Mouse (Mus musculus) small intestine, adult 2 months (tissue): Measurements from ENCODE around the gene Rbm34. TPM values are rescaled to one million over a fixed set of nuclear protein-coding genes. Genes with fewer than 3 reads are reported as not detected.

ENCODE experiments used
- H3K27ac ChIP-seq: fragments of 200-500 bp; 2 replicates; pipeline ENCODE4 v1.5.1; 2012; ENCODE audit warnings: low read depth, low read length, control low read depth, inconsistent platforms; ENCODE audit not compliant: insufficient read depth
- H3K27me3 ChIP-seq: fragments of 200-500 bp; 2 replicates; pipeline ENCODE4 v1.6.1; 2012; ENCODE audit warnings: mild to moderate bottlenecking, moderate library complexity, low read length, inconsistent platforms; ENCODE audit not compliant: control insufficient read depth, insufficient read depth
- H3K36me3 ChIP-seq: fragments of 200-500 bp; 2 replicates; pipeline ENCODE4 v1.6.1; 2012; ENCODE audit warnings: mild to moderate bottlenecking, low read length, control low read depth, inconsistent platforms; ENCODE audit not compliant: control insufficient read depth, insufficient read depth
- H3K4me1 ChIP-seq: fragments of 200-500 bp; 2 replicates; pipeline ENCODE4 v1.6.1; 2012; ENCODE audit warnings: low read length, inconsistent platforms, mixed read lengths; ENCODE audit not compliant: control insufficient read depth, insufficient read depth, insufficient read length
- H3K4me3 ChIP-seq: fragments of 200-500 bp; 2 replicates; pipeline ENCODE4 v1.5.1; 2012; ENCODE audit warnings: low read depth, mild to moderate bottlenecking, control low read depth, inconsistent platforms, low read length, moderate library complexity
- CTCF ChIP-seq: fragments of 200-500 bp; IDR thresholded peaks from 2 replicates; pipeline ENCODE4 v1.5.1; 2012; ENCODE audit warnings: low read depth, mild to moderate bottlenecking, control low read depth, inconsistent platforms, low read length, moderate library complexity, mixed read lengths; ENCODE audit not compliant: insufficient replicate concordance, insufficient read length; ENCODE audit errors: extremely low read depth
- POLR2A ChIP-seq: fragments of 200-500 bp; IDR thresholded peaks from 2 replicates; pipeline ENCODE4 v1.6.1; 2012; ENCODE audit warnings: low read depth, mild to moderate bottlenecking, control low read depth, inconsistent platforms, low read length, moderate library complexity
- WGBS: fragments of 180-500 bp; shearing (Covaris S2); methylation state at CpG from one replicate; pipeline ENCODE4 v1.1.7; 2018; 5-methylcytosine and 5-hydroxymethylcytosine counted together
- polyA plus RNA-seq: library from polyadenylated mRNA; depleted of rRNA; stranded (reverse); fragments of >200 nt; gene quantifications from 2 replicates; pipeline ENCODE4 v1.2.3, GENCODE M21; 2012; rRNA removed

Gene Rbm34
- polyA plus RNA-seq, 1 experiment = 2.6 TPM

DNA sequence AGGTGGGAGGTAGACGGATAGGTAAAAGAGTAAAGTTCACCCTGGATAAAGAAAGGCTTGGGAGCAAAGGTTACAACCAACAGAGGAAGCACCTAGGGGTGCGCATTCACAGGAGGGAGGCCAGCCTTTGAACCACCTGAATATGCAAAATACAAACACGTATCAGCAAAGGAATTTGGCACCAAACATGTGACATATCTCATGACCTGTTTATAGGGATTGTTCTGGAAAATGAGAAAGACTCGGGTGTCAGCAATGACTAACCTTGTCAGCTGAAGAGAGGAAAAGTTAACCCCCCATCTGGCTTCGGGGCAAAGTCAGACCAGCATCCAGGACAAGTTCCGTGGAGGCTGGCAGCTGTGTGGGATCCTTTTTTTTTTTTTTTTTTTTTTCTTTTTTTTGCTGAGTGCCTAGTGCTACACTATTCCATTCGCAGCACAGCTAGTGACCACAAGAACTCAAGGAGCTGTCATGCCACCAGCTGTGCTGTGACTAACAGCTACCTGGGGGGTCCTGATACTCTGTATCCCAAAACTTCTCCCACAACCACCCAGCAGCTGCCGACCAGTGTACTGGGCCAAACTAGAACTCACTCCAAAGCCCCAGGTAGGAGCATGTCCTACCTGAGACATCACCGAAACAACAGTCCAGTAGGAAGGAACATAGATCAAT, 67.5 kb downstream of the Rbm34 start:
- peak overlapping the region; percentile 91 for H3K27ac ChIP-seq
- no peak for TF ChIP-seq CTCF
- no peak for TF ChIP-seq POLR2A
- no peaks in the 10 kb centered on the region for H3K27me3 ChIP-seq
- H3K4me1 ChIP-seq = peaks cover 37% of the 10 kb centered on the region
- H3K4me3 ChIP-seq = no peak overlapping the region
- H3K36me3 ChIP-seq = no peaks in the 10 kb centered on the region
- 23% methylated on average over 9 of the region's 9 CpGs for WGBS

DNA sequence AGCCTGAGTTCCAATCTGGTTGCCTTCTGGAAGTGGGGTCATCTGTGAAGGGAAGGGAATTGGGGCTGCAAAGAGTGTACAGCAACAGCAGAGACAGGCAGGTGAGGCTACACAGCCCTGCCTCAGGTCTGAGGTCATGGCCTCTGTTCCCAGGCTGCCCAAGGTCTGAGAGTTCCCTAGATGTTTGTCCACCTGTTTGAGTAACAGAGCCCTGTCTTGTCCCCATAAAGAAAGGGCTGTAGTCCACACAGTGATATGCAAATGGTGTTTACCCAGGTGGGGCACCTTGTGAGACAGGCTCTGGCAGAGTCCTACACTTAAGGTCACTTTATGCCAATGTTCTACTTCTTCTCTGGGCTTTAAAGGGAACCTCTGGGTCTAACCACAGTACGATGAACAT, 69.3 kb downstream of the Rbm34 start:
- peak overlapping the region; percentile 83 for H3K27ac ChIP-seq
- TF ChIP-seq CTCF = no peak
- no peak for TF ChIP-seq POLR2A
- H3K36me3 ChIP-seq = no peaks in the 10 kb centered on the region
- no peak overlapping the region for H3K4me3 ChIP-seq
- 24% methylated on average over 1 of the region's 1 CpGs for WGBS
- H3K27me3 ChIP-seq = no peaks in the 10 kb centered on the region
- peaks cover 30% of the 10 kb centered on the region for H3K4me1 ChIP-seq

DNA sequence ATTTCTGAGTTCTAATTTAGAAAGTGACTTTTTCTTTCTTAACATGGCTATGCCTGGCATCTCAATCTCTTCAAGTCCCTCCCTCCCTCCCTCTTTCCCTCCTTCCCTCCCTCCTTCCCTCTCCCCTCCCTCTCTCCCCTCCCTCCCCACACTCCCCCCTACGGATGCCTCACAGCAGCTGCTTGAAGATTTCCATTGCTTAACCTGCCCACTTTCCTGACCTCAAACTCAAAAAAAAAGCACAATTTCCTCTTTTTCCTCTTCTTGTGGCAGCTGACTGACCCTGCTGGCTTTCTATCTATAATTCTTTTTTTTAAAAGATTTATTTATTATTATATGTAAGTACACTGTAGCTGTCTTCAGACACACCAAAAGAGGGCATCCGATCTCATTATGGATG, 69.8 kb downstream of the Rbm34 start:
- Histone ChIP-seq H3K36me3 (no peaks in the 10 kb centered on the region), H3K4me1 (peaks cover 30% of the 10 kb centered on the region), H3K27ac (peak overlapping the region; percentile 68), H3K4me3 (no peak overlapping the region), H3K27me3 (no peaks in the 10 kb centered on the region)
- 32% methylated on average over 2 of the region's 2 CpGs for WGBS
- TF ChIP-seq POLR2A = no peak
- no peak for TF ChIP-seq CTCF

Other genes with a start within 250 kb of the Rbm34 start
- 117 and 450 TPM in 2 replicates for gene Tomm20, start 25.2 kb downstream of the Rbm34 start, polyA plus RNA-seq
- gene Pard3, start 92.8 kb upstream of the Rbm34 start, polyA plus RNA-seq = 27.2 and 52.9 TPM in 2 replicates